Mouse (Mus musculus) lung, adult 18-20 months (tissue): ENCODE results near the gene Syne3.

Source experiments
- DNase-seq, 2 experiments: peaks; one replicate each; pipeline ENCODE4 v3.0.0; 2022; ENCODE audit warnings: mixed read lengths in 2 of 2

The Syne3 gene

GRCm38 (mm10) chr12:104919247-104919646 lies 90.4 kb downstream of the Syne3 start:
- DNase-seq = no peak

GRCm38 (mm10) chr12:104917927-104918326 lies 91.7 kb downstream of the Syne3 start:
- DNase-seq = no peak

- DNase-seq = no peak
Measured at GRCm38 (mm10) chr12:104917297-104917696, 92.3 kb downstream of the Syne3 start.

GRCm38 (mm10) chr12:104916776-104917175 lies 92.8 kb downstream of the Syne3 start:
- DNase-seq = no peak

GRCm38 (mm10) chr12:104915681-104916080 lies 93.9 kb downstream of the Syne3 start:
- DNase-seq = no peak

DNA sequence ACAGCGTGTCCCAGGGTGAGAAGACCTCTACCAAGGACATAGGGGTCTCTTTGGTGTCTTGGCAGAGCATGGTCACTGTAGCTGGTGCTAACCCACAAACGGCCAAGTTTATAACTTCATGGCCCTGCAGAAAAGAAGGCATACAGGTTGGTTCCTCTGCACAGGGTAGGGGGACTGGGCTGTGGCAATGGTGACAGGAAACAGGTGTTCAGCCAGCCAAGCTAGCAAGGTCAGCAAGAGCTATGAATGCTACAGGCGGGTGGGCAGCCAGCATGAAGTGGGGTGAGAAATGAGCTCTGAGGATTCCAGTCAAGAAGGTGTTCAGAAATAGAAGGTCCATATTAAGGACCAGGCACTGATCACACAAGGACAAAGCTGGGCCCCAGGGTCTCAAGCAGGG lies 96.6 kb downstream of the Syne3 start:
- no peak for DNase-seq

DNA sequence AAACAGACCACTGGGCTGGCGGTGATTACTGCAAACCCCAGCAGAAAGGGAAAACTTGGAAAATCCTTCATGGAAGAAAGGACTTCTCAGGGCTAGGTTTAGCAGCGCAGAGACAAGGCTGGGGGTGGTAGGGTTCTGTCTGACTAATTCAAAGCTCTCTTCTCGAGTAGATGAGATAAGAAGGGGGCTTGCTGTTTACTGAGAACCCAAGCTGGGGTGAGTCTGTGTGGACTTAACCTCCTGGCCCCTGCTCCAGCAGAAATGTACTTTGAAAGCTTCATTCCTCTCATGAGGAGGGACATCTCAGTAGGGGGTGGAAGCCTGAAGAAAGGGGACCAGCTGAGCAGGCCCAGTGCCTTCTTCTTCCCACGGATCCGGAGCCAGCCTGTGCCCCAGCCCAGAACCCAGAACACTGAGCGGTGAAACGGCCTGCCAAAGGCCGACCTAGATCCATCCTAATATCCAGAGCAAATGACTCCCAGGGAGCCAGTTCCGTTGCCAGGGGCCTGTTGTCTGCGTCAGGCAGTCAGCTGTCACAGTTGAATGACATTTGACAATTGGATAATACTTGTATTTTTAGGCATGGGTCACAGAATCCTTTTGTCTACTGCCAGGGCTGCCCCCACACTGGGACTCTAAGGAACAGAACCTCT lies 97.2 kb downstream of the Syne3 start:
- no peak for DNase-seq

DNA sequence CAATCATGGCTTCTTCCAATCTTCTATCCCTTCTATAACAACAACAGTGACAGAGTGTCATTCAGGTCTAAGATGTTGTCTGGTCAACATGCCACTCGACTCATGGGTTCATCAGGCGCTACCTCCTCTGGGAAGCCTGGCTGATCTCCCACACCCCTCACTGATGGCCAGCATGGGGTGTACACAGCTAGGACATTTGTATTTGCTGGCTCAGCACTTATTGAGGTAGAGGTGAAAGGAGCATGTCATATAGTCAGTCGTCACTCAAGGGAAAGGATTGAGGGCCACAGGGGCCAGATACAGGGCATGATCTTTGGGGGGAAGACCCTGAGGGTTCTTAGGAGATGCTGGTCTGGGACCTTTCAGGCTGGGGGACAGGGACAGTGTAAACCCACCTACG lies 99.9 kb downstream of the Syne3 start:
- no peak for DNase-seq

- DNase-seq = no peak
Measured at GRCm38 (mm10) chr12:104908986-104909385, 100.6 kb downstream of the Syne3 start.

GRCm38 (mm10) chr12:104908024-104908781 lies 101.4 kb downstream of the Syne3 start:
- no peak for DNase-seq

GRCm38 (mm10) chr12:104907133-104907532 lies 102.5 kb downstream of the Syne3 start:
- DNase-seq = no peak

DNA sequence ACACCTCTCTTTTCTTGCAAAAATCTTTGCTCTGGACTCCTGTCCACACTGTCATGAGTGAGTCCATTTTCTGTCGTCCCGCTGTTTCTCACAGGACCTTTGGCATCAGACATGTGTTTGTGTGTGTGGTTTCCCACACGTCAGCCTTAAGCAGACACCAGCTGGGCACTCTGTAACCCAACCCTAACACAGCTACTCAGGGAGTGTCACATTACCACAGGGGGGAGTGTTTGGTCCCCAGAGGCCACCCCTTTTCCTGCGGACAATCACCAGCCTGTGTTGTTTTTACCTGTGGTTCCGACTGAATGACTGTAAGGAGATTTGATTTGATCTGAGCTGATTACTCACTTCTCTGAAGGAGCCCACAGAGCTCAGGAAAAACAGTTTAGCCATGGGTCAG lies 105.5 kb downstream of the Syne3 start:
- DNase-seq = peak; percentile 33 to 56

DNA sequence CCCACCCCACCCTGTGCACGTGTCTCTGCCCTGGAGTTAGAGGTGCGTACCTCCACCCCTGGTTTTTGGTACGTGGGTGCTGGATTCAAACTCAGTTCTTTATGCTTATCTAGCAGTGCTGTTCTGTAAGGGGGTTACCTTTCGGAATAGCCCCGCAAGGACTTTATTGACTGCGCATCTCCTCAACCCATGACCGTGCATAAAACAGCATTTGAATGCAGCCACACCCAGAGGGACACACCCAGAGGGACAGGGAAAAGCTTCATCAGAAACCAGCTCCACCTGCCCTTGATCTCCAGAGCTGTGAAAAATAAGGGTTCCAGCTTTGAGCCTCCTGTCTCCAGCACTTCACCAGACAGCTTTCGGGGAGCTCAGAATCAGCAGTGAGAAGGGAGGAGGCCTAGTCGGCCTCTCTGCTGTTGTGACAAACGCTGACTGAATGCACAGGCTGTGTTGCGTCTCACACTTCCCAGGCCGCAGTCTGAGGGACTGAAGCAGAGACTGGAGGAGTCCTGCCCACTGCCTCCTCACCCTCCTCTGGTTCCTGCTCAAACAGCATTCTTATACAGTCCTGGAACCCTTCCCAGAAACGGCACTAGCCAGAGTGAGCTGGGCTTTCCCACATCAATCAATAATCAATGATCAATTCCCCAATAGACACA lies 107.1 kb downstream of the Syne3 start:
- DNase-seq = no peak

DNA sequence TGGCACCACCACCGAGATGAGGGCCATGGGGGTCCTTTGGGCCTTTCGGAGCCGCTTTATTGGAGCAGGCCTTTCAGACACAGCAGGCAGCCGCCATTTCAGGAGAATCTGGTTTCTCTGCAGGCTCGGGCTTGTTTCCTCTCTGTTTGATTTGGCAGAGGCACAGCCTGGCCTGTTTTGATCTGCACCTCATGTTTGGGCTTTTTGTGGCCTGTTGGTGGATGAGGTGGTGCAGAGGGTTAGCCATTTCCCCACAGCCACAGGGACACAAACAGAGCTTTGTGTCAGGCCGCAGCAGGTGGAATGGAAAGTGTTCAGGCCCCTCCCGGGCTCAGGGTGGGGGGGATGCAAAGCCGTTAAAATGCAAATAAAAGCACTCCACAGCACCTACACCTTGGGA lies 108.3 kb downstream of the Syne3 start:
- DNase-seq = peak; percentile 23 to 47

- no peak for DNase-seq
Measured at GRCm38 (mm10) chr12:104899835-104900234, 109.8 kb downstream of the Syne3 start.

DNA sequence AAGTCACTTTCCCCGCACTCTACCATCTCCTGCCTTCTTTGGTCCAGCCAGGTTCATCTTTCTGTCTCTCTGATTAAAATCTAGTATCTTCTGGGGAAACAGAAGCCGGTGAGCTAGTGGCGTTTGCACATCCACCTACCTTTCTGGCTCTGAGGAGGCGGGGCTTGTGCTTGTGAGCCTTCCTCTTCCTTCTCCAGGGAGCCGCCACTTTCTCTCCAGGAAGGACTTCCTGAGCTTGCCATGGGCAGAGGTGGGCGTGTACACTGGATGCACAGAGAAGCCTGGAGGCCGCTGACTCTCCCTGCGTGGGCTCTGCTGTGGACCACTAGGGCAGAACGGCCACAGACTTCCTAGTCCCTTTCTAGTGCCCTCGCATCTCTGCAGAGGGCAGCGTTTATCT lies 110.4 kb downstream of the Syne3 start:
- DNase-seq = no peak

- DNase-seq = peak in 1 of 2 experiments; percentile 12
Measured at GRCm38 (mm10) chr12:104898718-104899117, 110.9 kb downstream of the Syne3 start.

DNA sequence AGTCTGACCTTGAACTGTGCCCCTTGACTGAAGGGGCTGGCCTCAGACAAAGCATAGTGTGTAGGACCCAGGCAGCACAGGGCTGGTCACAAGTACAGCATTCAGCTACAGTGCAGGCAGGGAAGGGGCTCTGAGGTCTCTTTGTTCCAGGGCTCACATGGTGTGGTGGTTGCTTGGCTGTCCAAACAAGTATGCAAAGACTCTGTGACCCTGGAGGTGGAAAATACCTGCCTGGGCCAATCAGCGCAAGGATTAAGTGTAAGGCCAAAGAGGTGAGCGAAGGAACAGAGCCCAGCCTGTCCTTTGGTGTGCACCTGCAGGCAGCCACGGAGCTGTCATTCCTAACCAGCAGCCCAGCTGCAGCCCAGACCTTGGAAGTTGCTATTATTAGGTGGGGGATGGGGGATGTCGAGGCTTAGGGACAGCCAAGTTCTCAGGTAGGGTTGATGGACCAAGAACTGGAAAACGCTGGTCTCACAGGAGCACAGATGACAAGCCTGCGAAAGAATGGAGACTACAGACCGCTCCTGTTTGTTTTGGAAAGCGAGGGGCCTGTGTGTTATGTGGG lies 112.5 kb downstream of the Syne3 start:
- no peak for DNase-seq

- DNase-seq = peak; percentile 16 to 51
Measured at GRCm38 (mm10) chr12:104896640-104897039, 113.0 kb downstream of the Syne3 start.

GRCm38 (mm10) chr12:104892245-104892644 lies 117.4 kb downstream of the Syne3 start:
- no peak for DNase-seq

GRCm38 (mm10) chr12:104890066-104890465 lies 119.5 kb downstream of the Syne3 start:
- no peak for DNase-seq

GRCm38 (mm10) chr12:104886104-104886503 lies 123.5 kb downstream of the Syne3 start:
- DNase-seq = no peak

DNA sequence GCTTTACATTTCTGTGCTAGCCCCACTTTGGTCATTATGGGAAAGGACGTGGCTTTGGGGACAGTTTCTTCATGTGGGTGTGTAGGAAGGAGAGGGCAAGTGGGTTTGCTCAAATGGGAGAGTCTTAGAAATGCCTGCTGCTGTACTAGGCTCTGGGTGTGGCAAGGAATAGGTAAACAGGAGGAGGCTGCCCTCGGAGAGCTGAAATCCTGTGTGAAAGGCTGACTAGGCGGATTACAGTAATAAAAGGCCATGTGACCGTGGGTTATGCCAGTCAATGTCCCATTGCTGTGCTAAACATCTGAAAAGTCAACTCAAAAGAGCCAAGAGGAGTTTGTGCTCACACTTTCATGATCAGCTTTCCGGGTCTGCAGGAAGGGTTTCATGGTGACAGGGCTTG lies 127.1 kb downstream of the Syne3 start:
- DNase-seq = no peak

- peak in 1 of 2 experiments; percentile 35 for DNase-seq
Measured at GRCm38 (mm10) chr12:104882061-104882460, 127.5 kb downstream of the Syne3 start.
